Mouse (Mus musculus) urinary bladder, postnatal 36 days (tissue): ENCODE measurements around the gene Inpp5f.
"Not testable (repeated sequence)": the region's sequence is repeated elsewhere in the genome, so short reads cannot be mapped to it uniquely, and the experiment has no call there.

Experiments
- DNase-seq, 2 experiments: peaks; one replicate each; pipeline ENCODE4 v3.0.0; 2022; ENCODE audit warnings: low spot score in 2 of 2, mixed read lengths in 1 of 2

Inpp5f gene

DNA sequence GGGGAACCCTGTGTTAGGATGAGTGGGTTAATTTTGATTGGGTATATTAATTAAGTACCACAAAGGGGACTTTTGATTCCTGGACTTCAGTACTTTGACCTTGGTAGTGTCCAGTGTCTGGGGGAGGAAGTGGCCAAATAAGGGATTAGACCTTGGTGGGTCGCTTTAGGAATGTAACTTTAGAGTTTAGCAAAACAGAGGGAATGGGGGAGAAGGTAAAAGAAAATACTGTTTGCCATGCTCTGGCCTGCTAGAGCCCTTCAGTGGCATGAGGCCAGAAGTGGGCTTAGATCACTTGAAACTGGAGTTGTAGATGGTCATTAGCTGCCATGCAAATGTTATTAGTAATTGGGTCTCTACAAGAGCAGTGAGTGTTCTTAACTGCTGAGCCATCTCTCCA lies 45.8 kb downstream of the Inpp5f start:
- DNase-seq, result no peak

DNA sequence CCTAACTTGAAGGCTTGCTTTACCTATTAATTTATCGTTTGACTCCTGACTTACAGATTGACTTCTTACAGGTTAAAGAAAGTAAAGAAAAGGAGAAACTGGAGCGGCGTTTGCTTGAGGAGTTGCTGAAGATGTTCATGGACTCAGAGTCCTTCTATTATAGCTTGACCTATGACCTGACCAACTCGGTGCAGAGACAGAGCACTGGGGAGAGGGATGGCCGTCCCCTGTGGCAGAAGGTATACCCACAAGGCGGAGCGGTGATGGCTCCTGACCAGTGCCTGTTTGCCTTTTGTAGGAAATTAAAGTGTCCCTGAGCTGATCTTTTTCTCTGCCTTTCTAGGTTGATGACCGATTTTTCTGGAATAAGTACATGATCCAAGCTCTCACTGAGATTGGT lies 52.8 kb downstream of the Inpp5f start:
- no peak for DNase-seq

DNA sequence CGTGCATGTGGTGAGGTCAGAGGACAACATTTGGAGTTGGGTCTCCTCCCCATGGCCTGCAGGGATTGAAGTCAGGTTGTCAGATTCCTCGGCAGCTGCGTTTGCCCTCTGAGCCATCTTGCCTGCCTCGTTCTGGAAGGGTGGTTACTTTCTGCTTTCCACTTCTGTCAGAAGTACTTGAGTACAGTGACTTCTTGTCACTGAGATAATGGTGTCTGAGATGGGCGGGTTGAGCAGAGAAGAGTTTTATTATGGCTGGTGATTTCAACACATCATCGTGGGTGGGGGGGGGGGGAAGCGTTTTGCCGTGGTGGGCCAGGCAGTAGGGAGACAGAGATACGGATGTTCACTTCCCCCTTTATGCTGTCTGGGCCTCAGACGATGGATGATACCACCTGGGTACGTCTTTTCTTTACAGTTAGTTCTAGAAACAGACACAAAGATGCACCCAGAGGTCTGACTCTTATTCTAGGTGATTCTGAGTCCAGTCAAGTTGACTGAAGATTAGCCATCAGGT lies 53.8 kb downstream of the Inpp5f start:
- no peak for DNase-seq

DNA sequence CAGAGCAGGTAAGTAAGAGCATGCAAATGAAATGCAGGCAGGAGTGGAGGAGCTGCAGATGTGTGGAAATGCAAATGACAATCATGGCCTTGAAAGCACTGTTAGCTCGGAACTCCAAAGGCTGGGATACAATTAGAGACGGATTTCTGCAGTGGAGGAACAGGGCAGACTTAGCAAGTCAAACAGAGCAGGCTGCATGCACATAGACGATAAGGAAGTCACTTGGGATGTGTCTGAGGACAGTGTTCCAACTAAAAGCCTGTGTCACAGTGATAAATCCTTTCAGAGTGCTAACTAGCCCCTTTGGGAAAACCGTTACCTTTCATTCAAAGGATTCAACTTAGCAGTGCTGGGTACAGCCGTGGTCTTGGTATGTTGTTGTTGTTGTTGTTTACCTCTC lies 56.7 kb downstream of the Inpp5f start:
- no peak for DNase-seq

DNA sequence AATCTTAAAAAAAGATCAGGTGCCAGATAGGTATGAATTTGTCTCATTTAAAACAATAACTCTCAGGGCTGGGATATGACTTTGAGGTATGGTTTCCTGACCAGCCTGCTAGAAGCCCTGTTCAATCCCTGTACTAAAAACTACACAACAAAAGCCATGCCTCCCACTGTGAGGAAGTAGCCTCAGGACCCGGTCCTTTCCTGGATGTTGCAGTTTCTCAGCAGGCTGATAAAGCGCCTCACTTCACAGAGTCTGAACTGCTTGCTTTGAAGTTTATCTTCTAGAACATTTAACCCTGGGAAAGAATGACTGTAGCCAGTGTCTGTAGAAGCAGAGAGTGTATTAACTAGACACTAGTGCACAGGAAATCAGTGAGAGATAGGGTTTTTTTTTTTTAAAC lies 57.7 kb downstream of the Inpp5f start:
- DNase-seq, result no peak

DNA sequence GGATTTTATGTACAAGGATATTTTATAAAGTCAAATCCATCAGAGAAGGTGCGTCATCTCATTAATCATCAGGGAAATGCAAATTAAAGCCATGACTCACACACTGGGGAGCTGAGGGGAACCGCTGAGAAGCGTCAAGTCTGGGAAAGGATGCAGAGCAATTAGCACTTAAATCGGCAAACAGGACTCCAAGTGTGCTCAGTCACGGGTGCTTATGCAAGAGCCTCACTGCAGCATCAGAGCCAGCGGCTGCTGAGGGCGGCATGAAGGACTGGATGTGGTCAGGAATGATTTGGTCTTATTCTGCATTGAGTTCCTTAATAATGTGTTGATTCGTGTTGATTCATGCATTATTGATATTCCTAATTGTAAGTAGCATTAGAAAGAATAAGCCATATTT lies 60.8 kb downstream of the Inpp5f start:
- no peak for DNase-seq

DNA sequence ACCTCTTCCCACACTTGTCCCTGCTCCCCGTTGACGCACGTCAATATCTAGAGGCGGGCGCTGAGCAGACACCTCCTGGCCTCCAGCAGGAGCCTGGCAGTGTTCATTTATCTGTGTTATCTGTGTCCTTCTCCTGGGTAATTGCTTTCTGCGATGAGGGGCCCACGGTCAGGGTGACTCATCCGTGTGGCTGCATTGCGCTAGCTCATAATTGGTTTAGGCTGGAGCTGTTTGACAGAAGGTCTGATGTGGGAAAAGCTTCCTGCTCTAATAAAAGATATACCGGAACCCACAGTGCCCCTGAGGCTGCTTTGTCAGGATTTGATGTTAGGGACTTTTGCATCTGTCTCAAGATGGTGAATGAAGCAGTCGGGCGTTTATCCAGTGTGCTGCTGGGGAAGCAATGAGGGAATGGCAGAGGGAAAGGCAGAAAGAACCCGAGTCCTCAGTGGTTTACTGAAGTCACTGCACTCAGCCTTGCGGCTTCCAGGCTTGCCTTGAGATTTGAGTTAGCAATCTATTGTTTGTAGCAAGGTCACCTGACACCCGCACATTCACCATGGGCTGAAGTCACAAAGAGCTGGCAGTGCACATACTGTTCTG lies 61.4 kb downstream of the Inpp5f start:
- no peak for DNase-seq

DNA sequence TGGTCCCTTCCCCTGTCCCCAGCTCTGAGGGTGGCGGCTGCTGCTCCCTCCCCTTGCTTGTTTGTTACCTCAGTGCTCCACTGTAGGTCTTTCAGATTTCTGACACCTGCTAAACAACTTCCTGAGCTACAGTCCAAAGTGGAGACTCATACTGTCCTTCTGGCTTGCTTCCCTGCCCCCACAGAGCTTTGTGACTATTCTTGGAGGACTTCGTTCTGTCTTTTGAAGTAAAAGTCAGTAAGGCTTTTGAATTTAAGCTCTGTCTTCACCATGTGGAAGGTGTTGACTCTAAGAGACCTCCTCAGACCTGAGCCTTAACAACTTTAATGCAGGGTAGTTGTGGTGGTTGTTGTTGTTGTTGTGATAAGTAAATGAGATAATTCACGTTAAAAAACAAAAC lies 67.4 kb downstream of the Inpp5f start:
- DNase-seq, result no peak

DNA sequence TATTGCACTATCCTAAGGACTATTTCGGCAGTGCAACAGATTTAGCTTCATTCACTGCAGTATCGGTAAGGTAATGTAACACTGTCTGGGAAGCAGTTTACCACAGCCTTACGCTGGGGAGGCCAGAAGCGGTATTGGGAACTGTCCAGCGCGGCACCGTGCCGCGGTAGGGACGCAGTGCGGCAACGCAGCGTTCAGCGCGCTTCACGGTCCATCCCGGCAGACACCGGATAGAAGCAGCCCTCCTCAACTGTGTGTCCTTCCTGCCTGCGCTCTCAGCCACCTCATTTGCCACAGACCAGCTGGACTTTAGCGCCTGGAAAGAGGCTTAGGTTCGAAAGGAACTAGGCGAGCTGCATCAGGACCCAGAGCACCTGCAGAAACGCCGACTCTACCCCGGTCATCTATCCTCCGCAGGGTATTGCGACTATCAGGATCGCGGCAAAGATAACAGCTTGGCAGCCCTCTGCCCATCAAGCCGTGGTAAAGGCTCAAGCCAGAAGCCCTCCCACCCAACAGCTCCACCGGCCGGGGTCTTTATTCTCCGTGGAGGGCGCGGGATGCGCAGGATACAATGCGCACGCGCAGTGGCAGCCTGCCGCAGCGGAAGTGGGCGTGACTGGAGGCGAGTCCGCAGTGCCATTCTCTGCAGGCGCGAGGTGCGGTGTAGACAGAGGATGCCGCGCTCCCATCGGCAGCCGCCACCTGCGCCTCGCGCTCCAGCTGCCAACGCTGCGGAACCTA lies 76.9 kb downstream of the Inpp5f start:
- DNase-seq, result peak; percentile 51 to 58

DNA sequence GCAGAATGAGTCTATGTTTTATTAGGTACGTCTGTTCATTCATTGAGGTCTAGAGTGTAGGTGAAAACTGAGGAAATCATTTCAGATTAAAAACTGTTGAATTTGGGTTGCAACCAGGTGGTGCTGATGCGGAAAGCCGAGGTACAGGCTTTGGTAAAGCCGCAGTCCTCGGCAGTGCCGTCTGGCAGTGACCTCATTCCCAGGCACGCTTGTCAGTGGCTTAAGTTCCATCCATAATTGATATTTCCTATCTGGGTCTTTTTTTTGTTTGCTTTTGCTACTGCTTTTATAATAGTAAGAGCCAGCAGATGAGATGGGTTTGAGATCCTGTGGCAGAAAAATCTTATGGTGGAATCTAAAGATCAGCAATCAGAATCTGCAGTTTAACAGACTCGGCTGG lies 78.2 kb downstream of the Inpp5f start:
- no peak for DNase-seq

DNA sequence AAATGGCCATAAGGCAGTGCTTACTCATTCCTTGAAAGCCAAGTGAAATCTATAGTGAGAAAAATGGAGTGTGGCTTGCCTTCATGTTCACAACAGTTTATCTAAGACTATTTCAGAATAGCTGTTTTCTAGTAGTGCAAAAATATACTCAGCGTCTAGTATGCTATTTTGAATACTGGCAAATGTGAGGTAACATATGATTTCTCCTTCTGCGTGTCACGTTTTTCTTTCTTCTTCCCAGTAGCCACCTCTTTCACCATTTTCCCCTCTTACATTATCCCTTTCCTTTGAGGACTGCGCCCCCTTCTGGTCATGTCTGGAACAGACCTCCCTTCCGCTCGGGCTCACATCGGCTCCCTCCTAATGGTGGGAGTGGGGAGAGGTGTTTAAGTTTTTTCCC lies 78.9 kb downstream of the Inpp5f start:
- peak; percentile 74 to 82 for DNase-seq

DNA sequence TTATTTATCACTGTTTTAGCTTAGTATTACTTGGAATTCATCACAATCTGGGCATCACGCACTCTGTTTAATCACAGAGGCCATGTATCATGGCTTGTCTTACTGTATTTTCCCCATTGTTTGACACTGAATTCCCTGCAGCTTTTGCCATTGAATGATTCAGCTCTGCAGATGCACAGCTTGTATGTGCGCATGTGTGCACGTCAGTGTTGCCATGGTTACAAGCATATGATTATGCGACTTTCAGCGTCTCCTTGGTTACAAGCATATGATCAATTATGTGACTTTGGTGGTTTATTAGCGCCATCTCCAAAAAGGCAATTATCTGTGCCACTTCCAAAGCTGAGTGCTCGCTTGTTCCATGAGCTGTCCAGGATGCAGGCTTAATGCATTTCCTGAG lies 79.7 kb downstream of the Inpp5f start:
- no peak for DNase-seq

DNA sequence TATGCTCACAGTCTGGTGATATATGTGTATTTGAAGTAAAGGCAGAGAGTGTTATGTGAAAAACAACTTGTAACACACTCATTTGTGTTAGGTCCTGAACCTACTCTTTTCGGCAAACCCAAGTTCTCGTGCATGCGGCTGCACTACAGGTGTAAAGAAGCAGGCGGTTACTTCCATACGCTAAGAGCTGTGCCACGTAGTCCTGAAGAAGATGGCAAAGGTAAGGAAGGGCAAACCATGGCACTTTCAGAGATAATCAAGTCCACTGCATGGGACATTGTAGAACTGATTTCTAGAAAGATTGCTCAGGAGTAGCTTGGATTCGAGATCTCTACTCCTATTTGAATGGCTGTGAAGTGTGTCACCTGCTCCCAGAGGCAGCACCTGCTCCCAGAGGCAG lies 81.0 kb downstream of the Inpp5f start:
- DNase-seq, result no peak

DNA sequence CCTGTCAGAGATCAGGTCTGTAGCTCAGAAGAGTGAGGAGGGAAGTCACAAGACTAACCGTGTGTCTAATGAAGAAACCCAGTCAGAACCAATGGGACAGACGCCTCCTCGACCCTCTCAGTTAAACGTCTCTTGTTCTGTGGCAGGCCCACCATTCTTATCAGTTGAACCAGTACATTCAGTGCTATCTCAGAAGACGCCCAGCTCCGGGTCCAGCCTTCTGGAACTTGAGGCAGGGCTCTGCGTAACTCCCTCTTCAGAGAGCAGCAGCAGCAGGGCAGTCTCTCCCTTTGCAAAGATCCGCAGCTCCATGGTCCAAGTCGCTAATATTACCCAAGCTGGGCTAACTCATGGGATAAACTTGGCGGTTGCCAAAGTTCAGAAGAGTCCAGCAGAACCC lies 83.7 kb downstream of the Inpp5f start:
- no peak for DNase-seq

DNA sequence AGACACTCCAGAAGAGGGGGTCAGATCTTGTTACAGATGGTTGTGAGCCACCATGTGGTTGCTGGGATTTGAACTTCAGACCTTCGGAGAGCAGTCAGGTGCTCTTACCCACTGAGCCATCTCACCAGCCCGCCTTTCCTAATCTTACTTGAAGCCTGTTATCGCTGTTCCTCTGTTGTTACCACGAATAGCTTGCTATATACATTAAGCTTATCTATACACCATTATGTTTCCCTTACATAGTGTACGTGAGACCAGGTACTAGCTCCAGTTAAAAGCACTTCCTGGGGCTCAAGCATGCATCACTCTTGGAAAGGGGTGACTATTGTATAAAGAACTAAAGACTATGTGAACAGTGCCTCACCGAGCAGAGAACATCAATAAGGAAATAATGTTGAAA lies 88.8 kb downstream of the Inpp5f start:
- DNase-seq, result not testable (repeated sequence)

DNA sequence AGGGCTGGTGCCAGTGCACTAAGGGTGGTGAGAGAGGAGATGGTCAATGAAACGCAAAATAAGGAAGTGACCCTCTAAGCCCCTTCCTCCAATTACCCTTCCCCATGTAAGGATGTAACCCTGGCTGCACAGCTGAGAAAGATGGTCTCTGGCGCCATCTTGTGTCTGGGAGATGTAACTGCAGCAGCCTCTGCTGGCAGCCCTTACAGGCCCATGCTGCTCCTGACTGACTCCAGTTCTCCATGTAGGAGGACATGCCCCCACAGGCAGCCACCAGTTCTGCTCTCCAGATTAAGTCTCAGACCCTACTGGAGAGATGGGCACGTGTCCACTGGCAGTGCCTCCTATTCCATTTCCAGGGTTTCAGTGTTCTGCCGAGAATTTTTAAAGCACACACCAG lies 94.6 kb downstream of the Inpp5f start:
- DNase-seq, result peak; percentile 50 to 53

DNA sequence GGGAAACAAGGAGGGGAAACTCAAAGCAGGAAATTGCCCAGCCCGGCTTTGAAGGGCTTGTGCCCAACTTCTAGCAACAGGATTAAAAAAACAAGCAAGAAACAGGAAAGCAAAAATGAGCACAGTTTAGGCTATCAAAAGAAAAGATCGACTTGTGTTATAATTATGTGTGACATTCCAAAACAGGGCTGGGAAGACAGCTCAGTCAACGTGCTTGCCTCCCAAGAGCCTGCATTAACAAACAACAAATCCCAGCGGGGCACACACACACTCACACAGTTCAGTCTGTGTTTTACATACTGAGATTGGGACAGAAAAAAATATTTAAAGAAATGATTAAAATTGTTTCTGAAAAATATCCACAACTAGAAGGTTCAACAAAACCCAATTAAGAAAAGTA lies 106.9 kb downstream of the Inpp5f start:
- no peak for DNase-seq

DNA sequence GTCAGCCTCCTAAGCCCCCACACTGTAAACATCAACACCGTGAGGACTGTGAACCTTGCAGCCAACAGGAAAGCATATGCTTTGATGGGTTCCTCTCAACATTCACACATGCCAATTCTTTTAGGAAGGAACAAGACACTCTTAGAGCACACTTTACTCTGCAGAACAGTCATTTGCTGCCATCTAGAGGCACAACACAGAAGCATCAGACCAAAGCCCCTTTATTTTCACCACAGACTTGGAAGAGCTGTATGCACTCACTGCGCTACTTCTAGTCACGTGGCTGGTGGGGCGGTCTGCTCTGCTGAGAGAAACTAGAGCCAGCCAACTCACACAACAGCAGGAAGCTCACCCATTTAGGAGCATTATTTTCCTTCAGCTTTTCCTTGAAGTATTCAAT lies 113.6 kb downstream of the Inpp5f start:
- DNase-seq, result peak in 1 of 2 experiments; percentile 51

DNA sequence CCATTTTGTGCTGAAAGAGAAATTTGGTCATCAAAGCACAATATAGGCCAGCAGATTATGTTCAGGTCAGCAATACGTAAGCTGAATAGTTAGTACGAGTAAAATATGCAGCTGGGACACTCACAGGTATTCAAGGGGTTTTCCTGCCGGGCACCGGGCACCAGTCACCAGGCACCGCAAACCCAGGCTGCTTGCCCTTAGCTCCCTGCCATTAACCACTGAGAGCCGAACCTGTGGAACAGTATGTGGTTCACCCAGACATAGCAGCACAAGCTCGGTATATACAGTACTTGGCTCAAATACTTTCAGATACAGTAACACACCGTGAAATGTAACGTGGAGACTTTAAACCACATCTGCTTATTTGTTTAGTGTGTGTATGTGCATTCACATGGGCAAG lies 114.1 kb downstream of the Inpp5f start:
- no peak for DNase-seq

DNA sequence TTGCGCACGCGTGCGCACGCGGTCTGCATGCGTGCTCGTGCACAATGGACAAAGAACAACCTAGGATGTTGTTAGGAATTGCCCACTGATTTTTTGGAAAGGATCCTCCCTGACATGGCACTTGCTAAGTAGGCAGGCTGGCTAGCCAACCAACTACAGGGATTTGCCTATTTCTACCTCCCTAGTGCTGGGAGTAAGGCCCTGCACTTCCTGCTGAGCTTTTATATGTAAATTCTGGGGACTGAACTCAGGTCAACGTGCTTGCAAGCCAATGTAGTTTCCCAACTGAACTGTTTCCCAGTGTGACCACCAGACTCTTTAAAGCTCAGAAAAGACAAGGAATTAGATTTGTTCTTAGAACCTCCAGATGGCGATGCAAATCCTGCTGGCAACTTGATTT lies 115.9 kb downstream of the Inpp5f start:
- no peak for DNase-seq

DNA sequence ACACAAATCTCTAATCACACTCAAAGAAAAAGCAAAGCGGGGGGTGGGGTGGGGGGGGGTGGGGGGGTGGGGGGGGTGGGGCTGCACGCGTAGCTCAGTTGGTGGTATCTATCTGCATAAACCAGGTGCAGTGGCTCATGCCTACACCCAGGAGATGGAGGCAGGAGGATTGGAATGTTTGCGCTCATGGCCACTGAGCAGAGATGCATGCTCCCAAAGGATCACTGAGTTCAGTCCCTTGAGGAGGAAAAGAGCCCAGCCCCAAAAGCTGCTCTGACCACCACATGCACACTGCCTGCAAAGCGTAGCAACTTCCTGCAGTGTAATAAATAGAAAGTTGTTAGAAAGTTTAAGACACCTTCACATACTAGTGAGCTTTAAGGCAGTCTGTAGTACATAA lies 116.6 kb downstream of the Inpp5f start:
- DNase-seq, result no peak

DNA sequence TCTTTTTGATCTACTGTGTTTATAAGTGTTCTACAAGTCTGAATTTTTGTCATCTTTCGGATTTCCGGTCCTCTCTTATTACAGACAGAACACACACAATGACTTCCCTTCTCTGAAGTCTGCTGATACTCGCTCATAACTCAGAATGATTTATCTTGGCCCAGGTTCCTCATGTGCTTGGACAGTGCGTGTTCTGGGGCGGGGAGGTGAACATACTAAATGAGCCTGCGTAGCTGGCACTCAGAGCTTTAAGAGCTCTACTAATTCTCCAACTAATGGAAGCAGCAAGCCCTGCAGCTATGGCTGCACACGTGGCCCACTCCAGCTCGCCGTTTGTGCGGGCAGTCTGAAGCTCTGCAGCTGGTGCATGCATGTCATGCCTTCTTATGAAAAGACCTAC lies 117.6 kb downstream of the Inpp5f start:
- no peak for DNase-seq

DNA sequence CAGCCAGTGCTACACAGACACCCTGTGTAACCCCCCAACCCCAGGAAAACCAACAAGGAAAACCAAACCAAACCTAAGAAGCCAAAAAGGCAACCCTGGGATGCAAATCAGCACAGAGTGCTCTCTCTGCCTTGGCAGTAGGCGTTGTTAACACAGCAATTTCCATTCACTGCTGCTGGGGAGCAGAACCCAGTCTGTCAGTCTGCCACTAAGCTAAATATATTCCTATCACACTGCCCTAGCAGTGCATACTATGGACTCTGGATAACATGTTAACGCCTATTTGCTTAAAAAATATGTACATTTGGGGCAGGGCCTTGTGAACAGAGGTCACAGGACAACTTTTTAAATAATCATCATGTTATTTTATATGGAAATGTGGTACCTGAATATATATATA lies 120.5 kb downstream of the Inpp5f start:
- DNase-seq, result no peak

DNA sequence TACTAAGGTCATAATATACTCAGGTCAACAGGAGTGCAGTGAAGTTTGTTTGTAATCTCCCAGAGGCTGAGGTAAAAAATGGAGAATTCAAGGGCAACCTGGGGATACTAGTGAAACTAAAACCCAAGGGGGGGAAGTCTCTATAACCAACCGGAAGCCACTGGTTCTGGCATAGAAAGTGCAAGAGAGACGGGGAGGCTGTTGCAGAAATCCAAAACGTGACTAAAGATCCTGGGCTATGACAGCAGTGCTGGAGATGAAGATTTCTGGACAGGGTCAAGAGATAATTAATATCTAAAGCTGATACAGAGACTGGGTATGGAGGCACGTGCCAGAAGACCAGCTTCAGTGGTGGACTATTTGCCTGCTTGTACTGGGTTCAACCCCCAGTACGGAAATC lies 126.9 kb downstream of the Inpp5f start:
- DNase-seq, result no peak
